Mouse (Mus musculus): Measurements from ENCODE around the gene Myo1h.

Myo1h gene

DNA sequence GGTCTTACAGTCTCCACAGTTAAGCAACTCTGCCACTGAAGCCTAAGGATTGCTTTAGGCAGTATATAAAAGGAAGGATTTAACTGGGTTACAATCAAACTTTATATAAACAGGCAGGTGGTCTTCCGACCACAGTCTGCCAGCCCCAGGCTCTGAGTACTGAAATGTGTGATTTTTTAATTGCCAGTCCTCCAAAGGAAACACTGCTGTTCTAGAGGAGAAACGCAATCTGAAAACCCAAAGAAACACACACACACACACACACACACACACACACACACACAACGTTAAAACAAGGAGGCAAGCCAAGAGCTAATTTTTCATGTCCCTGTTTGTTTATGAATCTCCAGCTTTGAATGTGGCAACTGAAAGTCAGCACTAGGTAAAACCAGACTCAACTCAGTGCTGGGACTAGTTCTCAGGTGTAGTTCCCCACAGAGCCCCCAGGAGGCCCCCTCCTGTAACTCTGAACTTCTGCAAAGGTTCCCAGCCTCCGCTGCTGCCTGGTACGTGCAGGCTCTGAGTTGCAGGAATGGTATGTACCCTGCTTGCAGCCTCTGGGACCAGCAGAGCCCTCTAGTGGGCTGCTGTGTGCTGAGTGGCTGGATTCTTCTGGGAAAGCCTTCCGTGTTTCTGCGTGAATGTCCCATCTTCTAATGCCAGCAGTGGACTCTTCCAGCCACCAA is 67.4 kb downstream of the Myo1h start:
- in situ Hi-C loops (cut with MboI; ENCODE audit: unreplicated experiment in 2 of 2) = no loop called here

- in situ Hi-C loops (cut with MboI; ENCODE audit: unreplicated experiment in 2 of 2) = no loop called here
Observed at GRCm38 (mm10) chr5:114356936-114357751, 68.2 kb downstream of the Myo1h start.

- in situ Hi-C loops (cut with MboI; ENCODE audit: unreplicated experiment in 2 of 2) = no loop called here
Observed at GRCm38 (mm10) chr5:114358833-114359232, 69.9 kb downstream of the Myo1h start.

- in situ Hi-C loops (cut with MboI; ENCODE audit: unreplicated experiment in 2 of 2) = no loop called here
Observed at GRCm38 (mm10) chr5:114359586-114359985, 70.6 kb downstream of the Myo1h start.

DNA sequence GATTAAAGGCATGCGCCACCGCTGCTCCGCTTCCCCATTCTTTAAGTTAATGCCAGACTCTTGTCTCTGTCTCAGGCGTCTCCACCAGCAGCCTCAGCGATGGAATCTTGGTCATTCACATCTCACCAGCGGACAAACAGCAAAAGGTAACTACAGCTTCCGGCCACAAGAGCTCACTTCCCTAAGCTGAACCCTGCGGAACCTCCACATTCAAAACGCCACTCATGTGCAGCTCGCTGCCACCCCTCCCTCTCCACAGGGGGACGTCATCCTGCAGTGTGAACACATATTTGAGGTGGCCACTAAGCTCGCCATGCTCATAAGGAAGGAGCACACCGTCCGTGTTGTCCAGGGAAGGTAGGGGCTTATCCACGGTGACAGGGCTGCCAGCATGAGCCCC is 72.0 kb downstream of the Myo1h start:
- in situ Hi-C loops (cut with MboI; ENCODE audit: unreplicated experiment in 2 of 2) = no loop called here

DNA sequence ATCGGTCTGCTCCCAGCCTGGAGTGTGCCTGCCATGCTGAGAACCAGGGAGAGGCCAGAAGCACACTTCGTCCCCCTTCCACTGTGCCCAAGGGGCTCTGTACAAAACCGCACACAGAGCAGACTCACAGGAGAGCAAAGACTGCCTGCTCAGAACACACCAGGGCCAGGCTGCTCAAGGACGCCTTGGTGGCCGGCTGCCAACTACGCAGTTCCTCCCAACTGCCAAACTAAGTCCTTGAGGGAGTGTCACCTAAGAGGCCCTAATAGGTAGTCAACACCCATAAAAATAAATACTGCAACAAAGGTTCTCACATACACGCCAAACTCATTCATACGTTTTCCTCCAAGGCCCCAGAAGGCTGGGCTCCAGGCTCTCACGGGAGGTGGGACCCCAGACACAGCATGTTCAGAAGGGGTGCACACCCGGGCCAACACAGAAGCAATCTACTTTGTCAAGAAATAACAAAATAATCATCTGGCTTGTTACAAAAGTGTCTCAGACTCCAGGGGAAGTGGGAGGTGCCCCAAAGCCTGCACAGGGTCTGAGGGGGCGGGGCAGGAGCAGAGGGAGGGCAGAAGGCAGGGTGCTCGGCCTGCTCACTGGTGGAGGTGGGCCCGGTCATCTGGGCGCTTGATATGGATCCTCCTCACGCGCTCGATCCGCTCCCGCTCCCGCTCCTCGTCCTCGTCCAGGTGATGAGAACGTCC is 76.2 kb downstream of the Myo1h start:
- in situ Hi-C loops (cut with MboI; ENCODE audit: unreplicated experiment in 2 of 2) = no loop called here

DNA sequence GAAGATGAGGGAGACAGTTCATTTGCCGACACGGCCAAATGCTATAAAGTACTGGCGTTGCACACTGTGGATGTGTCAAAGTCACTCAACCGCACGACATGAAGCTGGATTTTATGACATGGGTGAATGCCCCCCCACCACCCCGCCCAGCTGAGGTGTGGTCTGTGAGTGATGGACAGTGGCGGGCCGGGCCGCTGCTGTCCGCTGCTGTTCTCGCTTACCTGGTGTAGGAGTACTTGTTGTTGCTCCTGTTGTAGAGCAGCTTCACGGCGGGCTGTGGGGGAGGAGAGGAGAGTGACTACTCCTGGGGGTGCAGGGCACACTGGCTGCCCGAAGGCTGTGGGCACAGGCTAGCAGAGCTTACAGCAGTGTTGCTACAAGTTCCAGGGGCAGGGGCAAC is 79.2 kb downstream of the Myo1h start:
- in situ Hi-C loops (cut with MboI; ENCODE audit: unreplicated experiment in 2 of 2) = no loop called here

- in situ Hi-C loops (cut with MboI; ENCODE audit: unreplicated experiment in 2 of 2) = no loop called here
Observed at GRCm38 (mm10) chr5:114368803-114369496, 80.0 kb downstream of the Myo1h start.

GRCm38 (mm10) chr5:114369921-114370320 is 81.0 kb downstream of the Myo1h start:
- in situ Hi-C loops (cut with MboI; ENCODE audit: unreplicated experiment in 2 of 2) = no loop called here

- in situ Hi-C loops (cut with MboI; ENCODE audit: unreplicated experiment in 2 of 2) = no loop called here
Observed at GRCm38 (mm10) chr5:114370371-114370776, 81.4 kb downstream of the Myo1h start.

GRCm38 (mm10) chr5:114371331-114371730 is 82.4 kb downstream of the Myo1h start:
- in situ Hi-C loops (cut with MboI; ENCODE audit: unreplicated experiment in 2 of 2) = no loop called here

GRCm38 (mm10) chr5:114371731-114372473 is 82.9 kb downstream of the Myo1h start:
- in situ Hi-C loops (cut with MboI; ENCODE audit: unreplicated experiment in 2 of 2) = no loop called here

GRCm38 (mm10) chr5:114372565-114372964 is 83.6 kb downstream of the Myo1h start:
- in situ Hi-C loops (cut with MboI; ENCODE audit: unreplicated experiment in 2 of 2) = no loop called here

- in situ Hi-C loops (cut with MboI; ENCODE audit: unreplicated experiment in 2 of 2) = no loop called here
Observed at GRCm38 (mm10) chr5:114373174-114373573, 84.2 kb downstream of the Myo1h start.

DNA sequence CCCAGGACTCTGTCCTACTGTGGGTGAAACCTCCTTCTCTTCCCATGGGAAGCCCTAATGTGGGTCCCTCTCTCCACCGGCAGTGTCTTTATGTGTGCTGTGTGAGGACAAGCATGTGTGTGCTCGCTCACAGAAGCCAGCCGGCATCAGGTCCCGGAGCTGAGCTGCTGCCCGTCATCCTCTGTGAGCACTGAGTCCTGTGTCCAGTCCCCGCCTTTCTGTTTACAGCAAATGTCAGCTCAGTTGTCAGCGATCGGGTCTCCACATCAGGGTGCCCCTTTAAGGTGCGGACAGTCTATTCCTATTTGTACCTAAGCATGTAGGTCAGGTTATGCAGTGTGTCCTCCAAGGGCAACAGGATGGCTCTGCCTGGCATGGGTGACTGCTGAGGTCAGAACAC is 84.6 kb downstream of the Myo1h start:
- in situ Hi-C loops (cut with MboI; ENCODE audit: unreplicated experiment in 2 of 2) = no loop called here

DNA sequence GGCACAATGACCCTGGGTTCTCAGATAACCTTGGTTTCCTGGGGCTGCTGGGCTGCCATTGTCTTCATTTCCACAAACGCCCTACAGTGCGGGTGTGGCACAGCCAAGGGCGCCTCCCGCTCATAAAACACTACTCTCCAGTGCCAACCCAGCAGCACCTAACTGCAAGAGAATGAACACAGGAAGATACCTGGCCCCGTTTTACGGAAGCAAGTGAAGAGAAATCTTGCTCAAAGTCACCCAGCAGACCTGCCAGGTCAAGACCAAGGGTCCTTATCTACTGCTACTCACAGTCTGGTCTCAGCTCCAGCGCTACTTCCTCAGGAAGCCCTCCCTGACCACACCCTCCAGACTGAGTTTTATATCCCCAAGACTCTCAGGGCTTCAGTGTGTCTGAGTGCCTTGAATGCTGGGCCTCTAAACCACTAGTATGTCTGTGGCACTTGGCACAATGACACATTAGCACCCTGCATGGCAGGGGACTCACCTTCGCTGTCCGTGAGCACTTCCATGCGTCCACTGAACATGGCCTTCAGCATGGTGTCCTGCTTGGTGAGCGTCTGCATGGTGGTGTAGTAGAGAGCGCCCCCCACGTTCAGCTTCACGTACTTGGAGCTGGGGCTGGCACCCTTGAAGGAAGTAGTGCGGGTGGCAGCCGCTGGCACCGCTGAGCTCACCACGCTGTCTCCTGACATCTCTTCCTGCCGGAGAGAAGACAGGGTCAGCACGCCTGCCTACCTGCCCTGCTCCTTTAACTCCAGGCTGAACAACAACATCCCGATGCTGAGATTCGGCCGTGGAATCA is 85.6 kb downstream of the Myo1h start:
- in situ Hi-C loops (cut with MboI; ENCODE audit: unreplicated experiment in 2 of 2) = no loop called here

GRCm38 (mm10) chr5:114378177-114378920 is 89.4 kb downstream of the Myo1h start:
- in situ Hi-C loops (cut with MboI; ENCODE audit: unreplicated experiment in 2 of 2) = no loop called here

- in situ Hi-C loops (cut with MboI; ENCODE audit: unreplicated experiment in 2 of 2) = no loop called here
Observed at GRCm38 (mm10) chr5:114378936-114379335, 90.0 kb downstream of the Myo1h start.

GRCm38 (mm10) chr5:114379763-114380162 is 90.8 kb downstream of the Myo1h start:
- in situ Hi-C loops (cut with MboI; ENCODE audit: unreplicated experiment in 2 of 2) = loop anchor here (5.0 kb wide), 2 partner anchors 62 to 67 kb away; no protein-coding TSS in a partner anchor

All from v-Abl transformed pro-B cells (cell line).